Mouse (Mus musculus): Measurements from ENCODE around the gene Pola2. TPM values are rescaled to one million over a fixed set of nuclear protein-coding genes. Genes with fewer than 3 reads are reported as not detected.

The Pola2 gene
- total RNA-seq, 2 experiments from 2014 or later: 33.7 to 37.7 TPM

DNA sequence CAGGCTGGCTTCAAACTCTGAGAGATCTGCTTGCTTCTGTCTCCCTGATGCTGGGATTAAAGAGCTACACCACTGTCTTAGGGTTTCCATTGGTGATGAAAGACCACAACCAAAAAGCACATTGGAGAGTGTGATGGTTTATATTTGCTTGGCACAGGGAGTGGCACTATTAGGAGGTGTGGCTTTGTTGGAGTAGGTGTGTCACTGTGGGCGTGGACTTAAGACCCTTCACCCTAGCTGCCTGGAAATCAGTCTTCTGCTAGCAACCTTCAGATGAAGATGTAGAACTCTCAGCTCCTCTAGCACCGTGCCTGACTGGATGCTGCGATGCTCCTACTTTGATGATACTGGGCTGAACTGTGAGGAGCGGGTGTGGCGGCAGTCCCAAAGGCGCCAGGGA is 25.5 kb downstream of the Pola2 start:
- ATAC-seq (ENCODE audit: poor library complexity, severe bottlenecking): no peak

DNA sequence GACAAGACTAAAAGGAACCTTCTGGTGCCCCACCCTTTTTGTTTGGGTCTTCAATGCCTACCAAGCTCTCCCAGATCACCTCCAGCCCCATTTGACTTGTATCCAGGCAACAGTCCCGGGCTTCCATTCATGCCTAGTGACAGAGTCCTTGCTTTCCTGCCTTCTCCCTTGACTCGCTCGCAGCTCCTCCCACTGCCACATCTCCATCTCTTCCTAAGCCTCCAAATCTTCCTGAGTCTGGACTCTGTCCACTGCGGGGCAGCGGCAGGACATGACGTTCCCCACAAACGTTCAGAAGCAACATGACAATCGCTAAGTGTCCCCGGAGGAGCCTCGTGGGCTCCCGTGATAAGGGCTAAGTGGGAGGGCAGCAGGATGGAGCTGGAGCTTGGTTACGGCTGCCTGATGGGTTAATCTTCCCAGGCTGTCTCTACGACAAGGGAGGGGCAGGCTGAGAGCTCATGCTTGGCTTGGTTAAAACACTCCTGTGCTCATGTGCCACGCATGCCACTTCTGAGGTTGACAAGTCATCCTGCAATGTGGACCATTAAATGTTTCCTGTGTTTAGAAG is 26.1 kb downstream of the Pola2 start:
- no peak for ATAC-seq (ENCODE audit: poor library complexity, severe bottlenecking)

GRCm38 (mm10) chr19:5937095-5937835 is 26.7 kb downstream of the Pola2 start:
- ATAC-seq (ENCODE audit: poor library complexity, severe bottlenecking): no peak

- no peak for ATAC-seq (ENCODE audit: poor library complexity, severe bottlenecking)
Measured at GRCm38 (mm10) chr19:5935691-5936090, 28.3 kb downstream of the Pola2 start.

DNA sequence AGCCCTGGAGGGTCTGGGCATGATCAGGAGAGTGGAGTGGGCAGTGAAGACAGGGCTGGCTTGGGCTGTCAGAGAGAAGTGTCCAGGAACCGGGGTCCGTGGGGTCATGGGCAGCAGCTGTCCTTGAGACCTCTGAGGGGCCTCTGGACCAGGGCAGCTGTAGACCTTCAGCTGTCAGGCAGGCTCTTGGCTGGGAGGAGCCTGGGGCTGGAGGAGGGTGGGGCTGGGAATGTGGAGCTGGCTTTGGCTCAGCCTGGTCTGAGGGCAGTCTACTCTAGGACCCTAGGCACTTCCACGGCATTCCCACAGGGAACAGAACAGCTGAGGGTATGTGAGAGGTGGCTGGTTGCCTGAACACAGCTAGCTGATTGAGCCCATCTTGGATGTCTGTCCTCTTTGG is 28.7 kb downstream of the Pola2 start:
- no peak for ATAC-seq (ENCODE audit: poor library complexity, severe bottlenecking)

GRCm38 (mm10) chr19:5929634-5930596 is 34.1 kb downstream of the Pola2 start:
- peak; percentile 68 for ATAC-seq (ENCODE audit: poor library complexity, severe bottlenecking)

- no peak for ATAC-seq (ENCODE audit: poor library complexity, severe bottlenecking)
Measured at GRCm38 (mm10) chr19:5928546-5928945, 35.5 kb downstream of the Pola2 start.

DNA sequence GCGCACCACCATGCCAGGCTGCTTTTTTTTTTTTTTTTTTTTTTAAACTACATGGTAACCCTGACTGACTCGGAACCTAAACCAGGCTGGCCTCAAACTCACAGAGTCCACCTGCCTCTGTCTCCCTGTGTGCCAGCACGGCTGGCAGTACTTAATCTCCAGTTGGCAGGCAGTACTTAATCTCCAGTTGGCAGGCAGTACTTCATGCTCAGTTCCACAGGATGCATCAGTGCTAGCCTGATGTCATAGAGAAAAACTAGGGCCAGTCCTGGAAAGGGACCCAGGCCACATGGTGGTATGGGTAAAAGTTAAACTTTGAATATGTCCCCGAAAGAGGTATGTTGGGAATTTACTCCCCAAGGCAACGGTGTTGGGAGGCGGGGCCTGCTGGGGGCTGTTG is 35.9 kb downstream of the Pola2 start:
- ATAC-seq (ENCODE audit: poor library complexity, severe bottlenecking): no peak

DNA sequence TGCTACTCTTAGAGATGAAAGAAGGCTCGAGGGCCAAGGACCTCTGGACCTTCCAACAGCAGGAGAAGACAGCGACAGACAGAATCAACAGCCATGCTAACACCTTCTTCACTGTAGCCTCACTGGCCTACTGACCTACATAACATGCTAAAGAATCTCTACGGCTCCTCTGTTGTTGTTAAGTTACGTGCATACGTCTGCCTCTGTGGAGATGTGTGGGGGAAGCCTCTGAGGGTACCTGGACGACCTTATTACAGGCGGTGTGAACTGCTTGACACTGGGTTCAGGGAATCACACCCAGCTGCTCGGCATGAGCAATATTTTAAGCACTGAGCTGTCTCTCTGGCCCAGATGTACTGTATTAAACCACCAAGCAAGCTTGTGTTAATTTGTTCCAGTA is 36.5 kb downstream of the Pola2 start:
- ATAC-seq (ENCODE audit: poor library complexity, severe bottlenecking): no peak

DNA sequence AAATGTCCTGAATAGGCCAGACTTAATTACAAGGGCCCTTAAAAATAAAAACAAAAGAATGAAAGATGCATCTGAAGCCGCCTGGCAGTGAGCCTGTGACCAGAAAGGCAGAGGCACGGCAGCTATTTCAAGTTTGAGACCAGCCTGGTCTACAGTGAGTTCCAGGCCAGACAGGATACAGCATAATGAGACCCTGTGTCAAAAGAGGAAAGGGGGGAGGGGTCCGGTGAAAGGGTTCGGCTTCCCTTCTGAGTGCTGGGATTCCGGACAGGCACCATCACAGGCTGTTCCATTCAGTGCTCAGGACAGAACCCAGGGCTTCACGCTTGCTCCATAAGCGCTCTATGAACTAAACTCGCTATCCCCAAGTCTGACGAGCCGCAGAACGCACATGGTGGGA is 37.0 kb downstream of the Pola2 start:
- ATAC-seq (ENCODE audit: poor library complexity, severe bottlenecking): no peak

DNA sequence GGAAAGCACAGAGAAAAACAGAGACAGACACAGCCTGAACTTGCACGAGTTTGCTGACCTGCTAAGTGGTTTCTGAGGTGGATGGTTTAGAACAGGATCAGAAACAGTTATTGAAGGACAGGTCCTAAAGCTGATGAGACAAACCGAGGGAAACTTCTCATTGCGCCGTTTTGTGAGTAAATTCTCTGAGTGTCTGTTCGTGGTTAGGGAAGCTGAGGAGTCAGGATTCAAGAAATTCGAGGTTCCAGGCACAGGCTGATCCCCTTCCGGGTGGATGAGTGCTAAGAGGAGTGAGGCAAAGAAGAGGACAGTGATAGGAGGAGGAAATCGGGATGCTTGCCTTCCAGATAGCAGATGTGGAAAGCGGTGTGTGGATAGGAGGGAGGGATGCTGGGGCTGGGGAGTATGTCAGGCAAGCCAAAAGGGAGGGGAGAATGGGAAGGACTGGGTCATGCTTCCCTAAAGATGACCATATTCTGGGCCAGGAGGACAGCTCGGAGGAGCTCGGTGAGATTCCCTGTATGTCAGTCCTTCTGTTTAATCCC is 38.6 kb downstream of the Pola2 start:
- no peak for ATAC-seq (ENCODE audit: poor library complexity, severe bottlenecking)

DNA sequence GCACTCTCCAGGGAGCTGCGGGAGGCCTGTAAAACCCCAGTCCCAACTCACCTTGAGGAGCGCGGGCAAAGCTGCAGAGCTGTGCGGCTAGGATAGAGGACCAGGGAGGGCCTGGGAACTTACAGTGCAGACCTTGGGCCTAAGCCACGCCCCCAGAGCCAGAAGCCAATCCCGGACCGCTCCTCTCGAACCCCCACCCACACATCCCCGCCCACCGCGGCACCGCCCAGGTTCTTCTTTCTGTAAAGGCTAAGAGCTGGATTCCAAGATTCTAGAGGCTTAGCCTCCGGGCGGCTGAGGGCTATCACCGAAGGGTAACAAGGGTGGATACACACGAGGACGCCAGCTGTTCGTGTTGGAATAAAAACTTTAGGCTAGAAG is 39.3 kb downstream of the Pola2 start, which contains the start of gene Cdc42ep2:
Gene Cdc42ep2 (minus strand): TSS at position 104 of the 381 bp plus-strand sequence.
- ATAC-seq (ENCODE audit: poor library complexity, severe bottlenecking): peak; percentile 95

DNA sequence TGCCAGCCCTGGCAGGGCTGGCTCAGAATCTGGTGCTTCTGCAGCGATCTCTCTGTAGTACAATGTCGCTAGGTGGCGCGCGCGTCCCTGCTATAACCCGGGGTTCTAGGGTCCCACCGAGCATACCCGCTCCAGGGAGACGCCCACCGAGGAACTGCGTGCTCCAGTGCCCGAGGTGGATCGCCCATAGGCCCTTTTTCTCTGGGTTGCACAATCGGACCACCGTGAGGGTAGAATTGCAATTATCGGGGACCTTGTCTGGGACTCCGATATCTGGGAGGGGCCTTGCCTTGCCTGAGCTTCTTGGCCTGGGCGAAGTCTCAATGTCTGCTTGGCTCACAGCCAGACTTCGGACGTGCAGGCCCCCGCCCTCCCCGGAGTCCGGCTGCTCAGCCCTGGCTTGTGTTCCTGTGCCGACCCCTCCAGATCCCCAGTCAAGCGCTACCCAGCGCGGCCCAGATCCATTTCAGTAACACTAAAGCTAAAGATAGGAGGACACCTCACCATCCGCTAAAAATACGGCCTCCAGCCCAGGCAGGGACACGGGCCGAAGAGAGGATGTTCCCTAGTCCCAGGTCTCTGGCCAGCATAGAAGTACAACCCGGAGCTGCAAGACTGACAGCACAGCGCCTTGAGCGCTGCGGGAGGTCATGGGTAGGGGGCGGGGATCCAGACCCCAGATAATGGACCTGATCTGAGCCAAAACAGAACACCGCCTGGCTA is 39.9 kb downstream of the Pola2 start:
- ATAC-seq (ENCODE audit: poor library complexity, severe bottlenecking): peak; percentile 76

GRCm38 (mm10) chr19:5922963-5923362 is 41.0 kb downstream of the Pola2 start:
- ATAC-seq (ENCODE audit: poor library complexity, severe bottlenecking): no peak

DNA sequence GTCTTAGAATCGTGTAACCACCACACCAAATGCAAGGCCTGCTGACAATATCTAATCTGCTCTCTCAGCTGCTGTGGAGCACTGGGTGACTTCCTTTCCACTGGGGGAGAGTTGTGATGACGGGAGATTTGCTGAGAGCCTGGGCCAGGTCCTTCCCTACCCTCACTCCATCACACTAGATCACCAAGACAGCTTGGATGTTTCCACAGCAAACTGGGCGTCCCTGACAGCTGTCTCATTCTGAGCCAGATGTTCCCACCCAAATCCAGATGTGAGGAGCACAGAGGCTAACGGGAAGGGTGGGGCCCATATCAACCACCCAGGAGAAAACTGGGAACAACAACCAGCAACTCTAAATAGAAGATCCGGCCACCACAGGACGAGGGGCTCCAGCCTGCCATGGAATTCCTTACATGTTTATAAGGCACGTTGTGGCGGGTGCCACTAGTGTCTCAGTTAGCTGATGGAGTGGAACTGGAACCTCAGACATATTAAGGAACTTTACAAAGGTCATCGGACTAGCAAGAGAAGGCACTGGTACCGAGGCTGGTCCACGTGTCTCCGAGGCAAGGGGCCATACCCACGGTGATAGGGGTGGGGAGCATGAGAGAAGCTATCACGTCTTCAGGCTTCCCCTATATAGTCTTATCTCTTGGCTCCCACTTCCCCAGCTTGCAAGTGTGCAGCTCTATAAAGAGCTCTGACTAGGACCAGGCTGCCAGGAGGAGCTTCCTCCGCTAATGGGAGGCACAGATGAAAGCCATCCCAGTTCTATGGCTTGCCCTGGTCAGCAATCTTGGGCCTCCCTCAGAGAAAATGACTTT is 41.7 kb downstream of the Pola2 start:
- no peak for ATAC-seq (ENCODE audit: poor library complexity, severe bottlenecking)

DNA sequence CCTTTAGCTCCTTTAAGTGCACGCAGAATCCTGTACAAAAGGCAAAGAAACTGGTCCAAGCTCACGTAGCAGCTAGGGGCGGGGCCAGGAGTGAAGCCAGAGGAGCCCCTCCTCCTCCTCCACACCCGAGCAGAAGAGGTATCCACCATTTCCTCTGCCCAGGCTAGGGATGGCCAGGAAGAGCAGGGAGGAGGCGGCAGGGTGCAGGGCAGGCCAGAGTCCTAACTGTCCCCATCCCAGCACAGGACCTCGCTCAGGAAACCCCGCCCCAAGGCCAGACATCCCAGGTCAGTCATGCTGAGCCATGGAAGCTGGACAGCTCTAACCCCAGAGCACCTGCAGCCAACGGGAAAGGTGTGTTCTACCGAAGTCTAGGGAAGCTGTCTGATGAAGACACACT is 42.3 kb downstream of the Pola2 start:
- no peak for ATAC-seq (ENCODE audit: poor library complexity, severe bottlenecking)

DNA sequence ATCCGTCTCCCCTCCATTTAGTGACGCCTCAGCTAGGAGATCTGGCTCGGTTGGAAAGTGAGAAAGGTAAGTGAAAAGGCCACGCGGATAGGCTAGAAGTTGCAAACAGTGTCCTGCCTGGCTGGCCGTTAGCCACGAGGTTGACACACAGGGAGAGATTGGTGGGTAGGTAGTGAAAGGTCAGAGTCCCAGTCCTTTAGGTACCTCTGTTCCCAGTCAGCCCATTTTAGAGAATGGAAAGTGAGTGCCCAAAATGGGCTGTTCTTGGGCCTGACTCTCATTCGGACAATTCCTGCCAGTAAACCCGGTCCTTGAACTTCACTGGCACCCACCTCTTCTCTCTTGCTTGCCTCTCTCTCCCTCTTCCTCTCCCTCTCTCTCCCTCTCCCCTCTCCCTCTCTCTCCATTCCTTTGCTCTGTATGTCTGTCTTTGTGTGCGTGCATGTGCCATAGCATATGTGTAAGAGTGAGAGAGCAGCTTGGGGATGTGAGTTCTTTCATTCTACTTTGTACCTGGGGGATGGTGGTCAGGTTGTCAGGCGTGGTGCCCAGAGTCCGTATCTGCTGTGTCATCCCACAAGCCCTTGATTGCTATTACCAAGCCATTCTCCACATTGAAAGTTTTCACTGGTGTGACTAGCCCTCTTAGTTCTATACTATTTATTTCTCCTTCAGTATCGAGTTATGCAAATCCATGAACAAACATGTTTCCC is 50.8 kb downstream of the Pola2 start, which contains the start of gene Dpf2:
Gene Dpf2 (minus strand): TSS at position 4 of the 713 bp plus-strand sequence.
- ATAC-seq (ENCODE audit: poor library complexity, severe bottlenecking): no peak

GRCm38 (mm10) chr19:5912103-5913006 is 51.6 kb downstream of the Pola2 start:
- peak; percentile 98 for ATAC-seq (ENCODE audit: poor library complexity, severe bottlenecking)
